Mouse (Mus musculus): Measurements from ENCODE around the gene Wdr18. TPM values are rescaled to one million over a fixed set of nuclear protein-coding genes. Genes with fewer than 3 reads are reported as not detected.

The Wdr18 gene
- 78.4 TPM for polyA plus RNA-seq (2017; shearing (Covaris generic))

GRCm38 (mm10) chr10:79959847-79960601 lies at the start of gene Wdr18:
Gene Wdr18, plus strand, starts transcription at chr10:79960152.

GRCm38 (mm10) chr10:79910556-79910955 lies 49.4 kb upstream of the Wdr18 start, which contains the start of gene Gm26602:
Gene Gm26602, plus strand, starts transcription at chr10:79910856.

GRCm38 (mm10) chr10:79916808-79917531 lies 43.0 kb upstream of the Wdr18 start, which contains the start of gene Kiss1r:
Gene Kiss1r, plus strand, starts transcription at chr10:79916971.

GRCm38 (mm10) chr10:79920958-79921535 lies 38.9 kb upstream of the Wdr18 start, which contains the start of gene R3hdm4:
Gene R3hdm4, minus strand, starts transcription at chr10:79921208.

GRCm38 (mm10) chr10:79926491-79927323 lies 33.2 kb upstream of the Wdr18 start, which contains the start of gene Arid3a:
Gene Arid3a, plus strand, starts transcription at chr10:79927043.

DNA sequence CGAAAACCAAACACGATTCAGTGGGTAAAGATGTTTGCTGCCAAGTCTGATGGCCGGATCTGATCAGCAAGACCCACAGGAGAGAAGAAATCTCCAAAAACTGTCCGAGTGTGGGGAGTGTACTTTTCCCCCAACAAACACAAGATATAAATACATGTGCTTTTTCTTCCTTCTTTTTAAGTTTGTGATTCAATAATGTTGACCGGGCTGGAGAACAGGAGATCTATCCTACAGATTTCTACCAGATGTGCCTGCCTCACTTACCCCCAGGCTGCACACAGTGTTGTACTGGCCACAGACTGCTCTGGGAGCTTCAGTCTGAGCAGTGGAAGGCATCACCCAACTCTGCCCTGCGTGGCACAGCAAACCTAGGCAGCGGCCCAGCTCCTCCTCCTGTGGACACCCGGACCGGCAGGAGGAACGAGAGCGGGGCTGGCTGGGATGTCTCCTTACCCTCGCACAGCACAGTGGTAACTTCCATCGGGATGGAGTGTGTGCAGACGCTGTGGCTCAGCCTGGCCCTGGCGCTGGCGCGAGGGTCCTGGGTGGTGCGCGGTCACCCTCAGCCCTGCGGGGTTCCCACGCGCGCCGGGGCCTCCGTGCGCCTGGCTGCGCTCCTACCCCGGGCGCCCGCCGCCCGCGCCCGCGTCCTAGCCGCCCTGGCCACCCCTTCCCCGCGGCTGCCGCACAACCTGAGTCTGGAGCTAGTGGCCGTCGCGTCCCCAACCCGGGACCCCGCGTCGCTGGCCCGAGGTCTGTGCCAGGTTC lies 10.6 kb downstream of the Wdr18 start, which contains the start of gene Grin3b:
TSS of gene Grin3b (plus strand) at position 301 of the 768 bp plus-strand sequence.

GRCm38 (mm10) chr10:79984195-79984816 lies 24.4 kb downstream of the Wdr18 start, which contains the start of gene Tmem259:
Gene Tmem259, minus strand, starts transcription at chr10:79984330.

GRCm38 (mm10) chr10:79988506-79989271 lies 28.7 kb downstream of the Wdr18 start, which contains the start of gene Cnn2:
Gene Cnn2, plus strand, starts transcription at chr10:79988584.

DNA sequence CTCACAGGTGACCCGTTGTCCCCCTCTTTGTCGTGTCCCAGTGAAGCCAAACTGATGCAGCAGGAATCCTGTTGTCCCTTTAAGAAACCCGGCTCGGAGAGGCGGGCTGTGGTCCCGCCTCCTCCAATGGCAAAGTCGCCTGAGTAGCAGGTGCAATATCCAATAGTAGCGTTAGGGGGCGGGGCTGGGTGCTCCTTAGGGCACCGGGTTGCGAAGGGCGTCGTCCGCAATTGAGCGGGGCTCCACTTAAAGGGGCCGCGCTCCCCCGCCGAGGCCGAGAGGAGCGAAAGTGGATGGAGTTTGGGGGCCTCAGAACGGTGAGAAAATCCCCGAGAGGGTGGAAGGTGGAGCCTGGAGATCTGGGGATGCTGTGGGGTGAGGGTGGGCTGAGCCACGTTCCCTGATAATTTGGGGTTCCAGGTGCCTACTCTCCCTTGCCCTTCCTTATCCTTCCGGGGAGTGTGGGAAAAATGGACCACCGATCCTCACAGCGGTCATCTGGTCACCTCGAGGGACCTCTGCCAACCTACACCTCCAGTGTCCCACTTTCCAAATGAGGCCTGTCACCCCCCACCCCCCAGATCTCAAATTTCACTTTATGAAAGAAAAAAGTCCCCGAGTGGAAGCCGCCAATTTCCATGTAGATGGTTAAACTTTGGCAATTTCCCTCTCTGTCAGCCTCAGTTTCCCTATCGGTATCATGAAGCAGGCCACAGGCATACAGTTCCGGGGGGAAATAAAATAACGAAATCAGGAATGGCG lies 36.5 kb downstream of the Wdr18 start, which contains the start of gene Abca7:
TSS of gene Abca7 (plus strand) at position 223 of the 762 bp plus-strand sequence.

DNA sequence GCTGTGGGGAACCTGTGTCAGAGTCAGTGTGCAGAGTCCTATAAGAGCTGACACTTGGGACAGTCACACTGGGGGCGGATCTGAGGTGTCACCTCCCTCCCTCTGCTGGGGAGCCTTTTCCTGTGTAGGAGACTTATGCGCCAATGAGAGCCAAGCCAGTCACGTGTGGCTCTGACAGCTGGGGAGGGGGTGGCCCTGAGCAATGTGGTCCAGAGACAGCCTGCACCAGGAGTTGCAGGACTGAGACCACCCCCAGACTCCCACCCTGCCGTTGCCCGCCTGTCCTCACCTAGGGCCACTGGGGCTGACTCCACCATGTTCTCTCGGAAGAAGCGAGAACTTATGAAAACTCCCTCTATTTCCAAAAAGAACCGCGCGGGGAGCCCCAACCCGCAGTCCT lies 56.6 kb downstream of the Wdr18 start, which contains the start of gene Arhgap45:
TSS of gene Arhgap45 (plus strand) at position 143 of the 400 bp plus-strand sequence.

Other genes starting within 250 kb of the Wdr18 start
- not detected for gene Hcn2, start 243.5 kb upstream of the Wdr18 start, polyA plus RNA-seq (2017; shearing (Covaris generic))
- 46.0 TPM for gene Polrmt, start 213.6 kb upstream of the Wdr18 start, polyA plus RNA-seq (2017; shearing (Covaris generic))
- not detected for gene Fgf22, start 205.1 kb upstream of the Wdr18 start, polyA plus RNA-seq (2017; shearing (Covaris generic))
- gene Rnf126, start 193.2 kb upstream of the Wdr18 start, polyA plus RNA-seq (2017; shearing (Covaris generic)): 5.1 TPM
- 0.68 TPM for gene Fstl3, start 182.9 kb upstream of the Wdr18 start, polyA plus RNA-seq (2017; shearing (Covaris generic))
- not detected for gene Prss57, start 169.2 kb upstream of the Wdr18 start, polyA plus RNA-seq (2017; shearing (Covaris generic))
- gene Palm, start 166.6 kb upstream of the Wdr18 start, polyA plus RNA-seq (2017; shearing (Covaris generic)): 0.38 TPM
- gene Misp, start 139.2 kb upstream of the Wdr18 start, polyA plus RNA-seq (2017; shearing (Covaris generic)): not detected
- gene Ptbp1, start 105.7 kb upstream of the Wdr18 start, polyA plus RNA-seq (2017; shearing (Covaris generic)): 322 TPM
- not detected for gene Prtn3, start 85.7 kb upstream of the Wdr18 start, polyA plus RNA-seq (2017; shearing (Covaris generic))
- gene Plppr3, start 85.5 kb upstream of the Wdr18 start, polyA plus RNA-seq (2017; shearing (Covaris generic)): 3.9 TPM
- not detected for gene Elane, start 73.9 kb upstream of the Wdr18 start, polyA plus RNA-seq (2017; shearing (Covaris generic))
- not detected for gene Cfd, start 69.3 kb upstream of the Wdr18 start, polyA plus RNA-seq (2017; shearing (Covaris generic))
- gene Med16, start 51.2 kb upstream of the Wdr18 start, polyA plus RNA-seq (2017; shearing (Covaris generic)): 20.7 TPM
- 15.2 TPM for gene Gm26602, start 49.3 kb upstream of the Wdr18 start, polyA plus RNA-seq (2017; shearing (Covaris generic))
- 0.28 TPM for gene Kiss1r, start 43.2 kb upstream of the Wdr18 start, polyA plus RNA-seq (2017; shearing (Covaris generic))
- gene R3hdm4, start 38.9 kb upstream of the Wdr18 start, polyA plus RNA-seq (2017; shearing (Covaris generic)): 208 TPM
- 12.7 TPM for gene Arid3a, start 33.1 kb upstream of the Wdr18 start, polyA plus RNA-seq (2017; shearing (Covaris generic))
- not detected for gene Grin3b, start 10.6 kb downstream of the Wdr18 start, polyA plus RNA-seq (2017; shearing (Covaris generic))
- gene Tmem259, start 24.2 kb downstream of the Wdr18 start, polyA plus RNA-seq (2017; shearing (Covaris generic)): 6.6 TPM
- gene Cnn2, start 28.4 kb downstream of the Wdr18 start, polyA plus RNA-seq (2017; shearing (Covaris generic)): 1,121 TPM
- 76.2 TPM for gene Abca7, start 36.3 kb downstream of the Wdr18 start, polyA plus RNA-seq (2017; shearing (Covaris generic))
- gene Arhgap45, start 56.5 kb downstream of the Wdr18 start, polyA plus RNA-seq (2017; shearing (Covaris generic)): 886 TPM
- 193 TPM for gene Polr2e, start 79.6 kb downstream of the Wdr18 start, polyA plus RNA-seq (2017; shearing (Covaris generic))
- gene Gpx4, start 87.0 kb downstream of the Wdr18 start, polyA plus RNA-seq (2017; shearing (Covaris generic)): 519 TPM
- gene Sbno2, start 145.4 kb downstream of the Wdr18 start, polyA plus RNA-seq (2017; shearing (Covaris generic)): 66.2 TPM
- gene Stk11, start 155.7 kb downstream of the Wdr18 start, polyA plus RNA-seq (2017; shearing (Covaris generic)): 13.7 TPM
- 476 TPM for gene Atp5d, start 178.5 kb downstream of the Wdr18 start, polyA plus RNA-seq (2017; shearing (Covaris generic))
- gene Cbarp, start 180.7 kb downstream of the Wdr18 start, polyA plus RNA-seq (2017; shearing (Covaris generic)): 2.1 TPM
- 3.1 TPM for gene Midn, start 188.1 kb downstream of the Wdr18 start, polyA plus RNA-seq (2017; shearing (Covaris generic))
- 100 TPM for gene Cirbp, start 205.8 kb downstream of the Wdr18 start, polyA plus RNA-seq (2017; shearing (Covaris generic))
- 31.4 TPM for gene 1600002K03Rik, start 212.8 kb downstream of the Wdr18 start, polyA plus RNA-seq (2017; shearing (Covaris generic))
- gene Efna2, start 219.3 kb downstream of the Wdr18 start, polyA plus RNA-seq (2017; shearing (Covaris generic)): 0.46 TPM